Mouse (Mus musculus): ENCODE data around the gene Pip5k1a.
"Not testable (repeated sequence)": the region's sequence is repeated elsewhere in the genome, so short reads cannot be mapped to it uniquely, and the experiment has no call there.

Pip5k1a gene

DNA sequence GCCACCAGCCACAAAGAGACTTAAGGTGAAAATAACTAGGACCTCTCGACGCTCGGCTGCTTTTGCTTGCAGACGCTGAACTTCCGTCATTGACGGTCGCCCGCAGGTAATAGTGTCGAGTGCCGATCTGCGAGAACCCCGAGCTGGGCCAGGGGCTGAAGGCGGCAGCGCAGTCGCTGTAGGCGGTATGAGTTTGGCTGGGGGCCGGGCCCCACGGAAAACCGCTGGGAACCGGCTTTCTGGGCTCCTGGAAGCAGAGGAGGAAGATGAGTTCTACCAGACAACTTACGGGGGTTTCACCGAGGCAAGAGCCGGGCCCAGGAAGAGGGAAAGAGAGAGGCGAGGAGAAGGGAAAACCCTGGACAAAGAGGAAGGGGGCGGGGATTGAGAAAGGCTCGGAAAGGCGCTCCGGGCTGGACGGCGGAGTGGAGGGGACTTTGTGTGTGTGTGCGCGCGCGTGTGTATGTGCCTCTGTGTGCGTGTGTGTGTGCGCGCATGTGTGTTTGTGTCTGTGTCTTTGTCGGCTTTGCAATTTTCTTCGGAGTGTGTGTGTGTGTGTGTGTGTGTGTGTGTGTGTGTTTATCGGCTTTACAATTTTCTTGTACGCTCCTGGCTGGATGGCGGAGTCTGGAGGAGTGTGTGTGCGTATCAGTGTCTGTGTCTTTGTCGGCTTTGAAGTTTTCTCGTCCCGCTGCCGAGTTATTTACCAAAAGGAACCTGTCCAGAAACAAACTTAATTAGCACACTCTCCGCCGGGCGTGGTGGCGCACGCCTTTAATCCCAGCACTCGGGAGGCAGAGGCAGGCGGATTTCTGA lies 4.4 kb upstream of the Pip5k1a start, which contains the start of gene Vps72:
Gene Vps72, plus strand, starts transcription at position 112 of the 816 bp plus-strand sequence.
- peak; percentile 83 for DNase-seq

DNA sequence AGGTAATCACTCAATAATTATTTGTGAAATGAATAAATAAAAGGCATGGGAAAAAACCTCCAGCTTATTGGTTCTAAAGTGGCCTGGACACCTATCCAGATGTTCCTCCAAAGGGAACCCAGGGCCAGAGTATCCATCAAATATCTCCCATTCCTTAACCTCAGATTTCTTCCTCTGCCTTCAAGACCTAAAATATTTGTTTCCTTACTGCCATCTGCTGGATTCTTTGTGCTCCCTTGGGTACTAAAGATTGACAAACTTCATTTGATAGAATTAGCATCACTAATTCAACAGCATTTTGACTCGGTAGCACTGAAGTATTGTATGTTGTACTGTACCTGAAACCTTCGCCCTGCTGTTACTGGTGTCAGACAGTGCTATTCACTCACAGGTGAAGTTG lies 1.2 kb upstream of the Pip5k1a start:
- no peak for DNase-seq

DNA sequence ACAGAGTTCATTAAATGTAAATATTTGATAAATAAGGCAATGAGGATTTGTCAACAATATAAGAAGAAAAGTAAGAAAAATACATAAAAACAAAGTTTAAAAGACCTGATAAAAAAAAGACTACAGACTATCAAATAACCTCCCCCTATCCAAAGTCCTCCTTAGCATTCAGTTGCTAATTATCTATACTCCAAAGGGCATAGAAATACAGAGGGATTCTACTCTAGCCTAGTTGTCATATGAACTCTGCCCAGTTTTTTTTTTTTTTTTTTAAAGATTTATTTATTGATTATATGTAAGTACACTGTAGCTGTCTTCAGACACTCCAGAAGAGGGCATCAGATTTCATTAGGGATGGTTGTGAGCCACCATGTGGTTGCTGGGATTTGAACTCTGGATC lies 578 bp upstream of the Pip5k1a start:
- DNase-seq: not testable (repeated sequence)

DNA sequence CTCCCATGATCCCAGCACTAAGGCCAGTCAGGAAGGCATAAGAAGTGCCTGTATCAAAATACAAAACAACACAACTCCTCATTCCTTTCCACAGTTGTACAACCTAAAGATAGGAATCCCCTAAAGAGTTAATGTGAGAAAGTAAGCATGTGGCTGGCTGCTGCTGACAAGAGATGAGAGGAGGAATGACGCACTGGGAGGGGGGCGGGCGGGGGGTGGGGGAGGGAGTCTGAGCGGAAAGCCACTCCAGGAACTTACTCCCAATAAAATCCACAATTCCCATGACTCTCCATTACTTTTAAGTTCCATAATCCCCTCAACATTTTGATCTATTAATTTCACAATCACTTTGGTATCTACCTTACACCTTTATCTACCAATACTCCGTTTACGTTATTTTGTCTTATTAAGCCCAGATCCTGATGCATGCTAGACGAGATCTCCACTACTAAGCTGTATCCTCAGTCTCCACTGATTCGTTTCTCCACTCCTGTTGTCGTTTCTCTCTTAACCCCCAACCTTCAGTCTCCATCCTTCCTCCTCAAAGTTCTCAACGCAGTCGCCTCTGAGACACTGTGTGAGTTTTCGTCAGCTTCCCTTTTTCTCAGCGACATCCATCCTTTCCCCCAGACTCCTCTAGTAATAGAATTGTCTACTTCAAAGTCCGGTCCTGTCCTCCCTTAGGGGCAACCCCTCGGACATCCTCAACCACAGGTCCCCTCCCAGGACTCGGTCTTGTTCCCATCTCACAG lies 968 bp downstream of the Pip5k1a start:
- no peak for DNase-seq

DNA sequence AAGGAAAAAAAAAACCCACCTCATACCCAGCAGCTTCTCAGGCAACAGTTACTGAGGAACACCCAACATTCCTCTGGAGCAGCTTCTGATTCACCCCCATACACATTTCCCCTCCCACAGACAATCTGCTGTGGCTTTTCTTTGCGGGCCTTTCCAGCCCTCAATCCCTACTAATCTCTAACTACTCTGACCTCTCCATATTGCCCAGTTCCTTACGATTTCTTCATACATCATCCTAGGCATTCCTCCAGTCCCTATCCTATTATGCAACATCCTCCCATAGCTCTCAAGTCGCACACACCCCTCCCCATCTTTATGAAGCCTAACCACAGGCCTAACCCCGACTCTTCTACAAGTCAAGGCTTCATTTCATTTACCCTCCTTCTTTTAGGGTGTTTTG lies 1.6 kb downstream of the Pip5k1a start:
- no peak for DNase-seq

GRCm38 (mm10) chr3:95100854-95101253 lies 5.9 kb downstream of the Pip5k1a start:
- no peak for DNase-seq

- DNase-seq: no peak
Observed at GRCm38 (mm10) chr3:95088071-95088470, 18.7 kb downstream of the Pip5k1a start.

DNA sequence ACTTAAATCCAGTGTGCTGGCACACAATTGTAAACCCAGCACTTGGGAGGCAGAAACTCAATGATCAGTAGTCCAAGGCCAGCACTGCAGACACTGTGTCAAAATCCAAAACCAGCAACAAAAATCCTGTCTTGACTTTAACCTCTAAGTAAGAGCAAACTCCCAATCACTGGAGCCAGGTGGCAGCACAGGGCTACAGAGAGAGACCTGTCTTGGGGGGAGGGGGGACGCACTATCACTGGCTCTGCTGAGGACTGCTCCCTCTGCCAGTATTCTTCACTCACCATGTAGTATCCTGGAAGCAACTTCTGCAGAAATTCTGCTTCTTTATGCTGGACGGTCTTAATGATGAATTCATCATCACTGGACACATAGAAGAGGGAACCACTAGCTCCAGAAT lies 35.1 kb downstream of the Pip5k1a start:
- DNase-seq: no peak

DNA sequence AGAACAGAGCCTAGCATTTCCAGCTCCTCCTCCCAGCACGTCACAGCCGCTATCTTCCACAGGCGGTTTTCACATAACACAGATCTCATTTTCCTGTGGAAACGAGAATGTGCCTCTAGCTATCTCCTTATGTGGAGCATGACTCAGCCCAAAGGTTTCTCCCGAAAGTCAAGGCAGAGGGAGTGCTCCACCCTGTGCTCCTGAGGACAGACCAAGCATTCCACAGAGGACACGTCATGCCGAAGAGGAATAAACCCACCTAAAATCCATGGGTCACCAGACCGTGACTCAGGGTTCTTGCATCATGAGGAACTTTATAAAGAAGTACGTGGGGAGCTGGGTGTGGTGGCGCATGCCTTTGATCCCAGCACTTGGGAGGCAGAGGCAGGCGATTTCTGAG lies 40.2 kb downstream of the Pip5k1a start:
- no peak for DNase-seq

DNA sequence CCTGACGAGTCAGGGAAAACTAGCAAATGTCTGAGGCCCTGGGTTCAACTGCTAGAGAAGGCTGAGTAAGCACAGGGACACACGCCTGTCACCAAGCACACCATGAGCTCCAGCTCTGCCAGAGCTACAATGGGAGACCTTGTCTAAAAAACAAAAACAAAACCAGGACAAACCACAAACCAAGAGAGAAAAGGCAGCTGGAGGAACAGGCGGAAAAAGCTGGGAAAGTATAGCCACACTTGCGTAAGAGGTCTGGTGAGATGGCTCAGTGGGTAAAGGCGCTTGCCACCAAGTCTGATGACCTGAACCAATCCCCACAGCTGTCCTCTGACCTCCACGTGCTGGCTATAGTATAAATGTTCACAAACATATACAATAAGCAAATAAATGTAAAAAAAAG lies 40.6 kb downstream of the Pip5k1a start:
- DNase-seq: no peak

- no peak for DNase-seq
Observed at GRCm38 (mm10) chr3:95065553-95065952, 41.2 kb downstream of the Pip5k1a start.

DNA sequence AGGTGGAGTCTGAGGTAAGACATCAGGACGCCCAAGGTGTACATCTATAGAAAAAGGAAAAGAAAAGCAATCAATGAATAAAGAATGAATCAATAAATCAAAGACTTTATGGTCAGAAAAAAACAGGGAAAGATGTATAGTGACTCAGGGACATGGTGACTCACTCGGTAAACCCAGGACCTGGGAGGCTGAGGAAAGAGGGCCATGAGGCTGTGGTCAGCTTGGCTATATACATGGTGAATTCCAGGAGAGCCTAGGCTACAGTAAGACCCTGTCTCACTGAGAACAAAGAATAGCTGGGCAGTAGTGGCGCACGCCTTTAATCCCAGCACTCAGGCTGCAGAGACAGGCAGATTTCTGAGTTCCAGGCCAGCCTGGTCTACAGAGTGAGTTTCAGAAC lies 43.0 kb downstream of the Pip5k1a start:
- DNase-seq: no peak

GRCm38 (mm10) chr3:95058078-95058477 lies 48.7 kb downstream of the Pip5k1a start:
- DNase-seq: no peak

- DNase-seq: no peak
Observed at GRCm38 (mm10) chr3:95056275-95056674, 50.5 kb downstream of the Pip5k1a start.

- peak; percentile 46 for DNase-seq
Observed at GRCm38 (mm10) chr3:95054481-95055260, 52.1 kb downstream of the Pip5k1a start.

- DNase-seq: peak; percentile 60
Observed at GRCm38 (mm10) chr3:95053701-95054100, 53.0 kb downstream of the Pip5k1a start.

GRCm38 (mm10) chr3:95052959-95053358 lies 53.8 kb downstream of the Pip5k1a start:
- peak; percentile 77 for DNase-seq

- no peak for DNase-seq
Observed at GRCm38 (mm10) chr3:95047914-95048313, 58.8 kb downstream of the Pip5k1a start.

GRCm38 (mm10) chr3:95046462-95047057 lies 60.2 kb downstream of the Pip5k1a start:
- DNase-seq: no peak

DNA sequence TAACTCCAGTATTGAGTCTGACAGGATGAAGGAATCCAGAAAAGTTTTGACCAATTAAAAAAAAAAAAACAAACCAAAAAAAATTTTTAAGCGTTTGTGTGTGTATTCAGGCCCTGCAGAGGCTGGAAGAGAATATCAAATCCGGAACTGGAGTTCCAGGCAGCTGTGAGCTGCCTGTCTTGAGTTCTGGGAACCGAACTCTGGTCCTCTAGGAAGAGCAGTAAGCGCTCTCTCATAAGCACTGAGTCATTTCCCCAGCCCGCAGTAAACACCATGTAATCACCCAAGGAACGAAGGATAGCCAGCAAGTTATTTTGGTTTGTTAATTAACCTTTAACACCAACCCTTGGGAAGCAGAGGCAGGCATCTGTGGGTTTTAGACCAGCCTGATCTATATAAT lies 63.5 kb downstream of the Pip5k1a start:
- no peak for DNase-seq

GRCm38 (mm10) chr3:95042838-95043229 lies 63.9 kb downstream of the Pip5k1a start:
- DNase-seq: no peak

GRCm38 (mm10) chr3:95042166-95042837 lies 64.4 kb downstream of the Pip5k1a start, which contains the start of gene Psmd4:
Psmd4 (minus strand) TSS chr3:95042614.
- peak; percentile 97 for DNase-seq
